Mouse (Mus musculus): ENCODE data around the gene Cad. TPM values are rescaled to one million over a fixed set of nuclear protein-coding genes. Genes with fewer than 3 reads are reported as not detected.
"Not testable (repeated sequence)": the region's sequence is repeated elsewhere in the genome, so short reads cannot be mapped to it uniquely, and the experiment has no call there.

The Cad gene
- polyA plus RNA-seq, 1 experiment = 27.6 TPM

- DNase-seq = no peak
- WGBS = 88% methylated on average over 7 of the region's 7 CpGs
- Histone ChIP-seq H3K4me3 (replicated peaks; ENCODE audit: extremely low read depth, low read depth, low read length) (no peak overlapping the region), H3K4me1 (ENCODE audit: control insufficient read depth, insufficient read depth, low read length) (no peaks in the 10 kb centered on the region)
- TF ChIP-seq POLR2A (IDR thresholded peaks at IDR 0.05; ENCODE audit: borderline replicate concordance, extremely low read depth, low read depth, low read length) (no peak), CTCF (IDR thresholded peaks at IDR 0.05; ENCODE audit: insufficient read depth, low read length) (no peak)
Measured at GRCm38 (mm10) chr5:31038171-31038845, 16.3 kb upstream of the Cad start.

GRCm38 (mm10) chr5:31046416-31046815 lies 8.2 kb upstream of the Cad start:
- no peak overlapping the region for H3K4me3 ChIP-seq (replicated peaks; ENCODE audit: extremely low read depth, low read depth, low read length)
- no peak for TF ChIP-seq POLR2A (IDR thresholded peaks at IDR 0.05; ENCODE audit: borderline replicate concordance, extremely low read depth, low read depth, low read length)
- TF ChIP-seq CTCF (IDR thresholded peaks at IDR 0.05; ENCODE audit: insufficient read depth, low read length) = no peak
- no peaks in the 10 kb centered on the region for H3K4me1 ChIP-seq (ENCODE audit: control insufficient read depth, insufficient read depth, low read length)
- DNase-seq = no peak
- 95% methylated on average over 6 of the region's 6 CpGs for WGBS

- Histone ChIP-seq H3K4me1 (ENCODE audit: control insufficient read depth, insufficient read depth, low read length) (no peaks in the 10 kb centered on the region), H3K4me3 (replicated peaks; ENCODE audit: extremely low read depth, low read depth, low read length) (no peak overlapping the region)
- 59% methylated on average over 5 of the region's 5 CpGs for WGBS
- no peak for TF ChIP-seq CTCF (IDR thresholded peaks at IDR 0.05; ENCODE audit: insufficient read depth, low read length)
- TF ChIP-seq POLR2A (IDR thresholded peaks at IDR 0.05; ENCODE audit: borderline replicate concordance, extremely low read depth, low read depth, low read length) = no peak
- no peak for DNase-seq
Measured at GRCm38 (mm10) chr5:31047074-31047473, 7.5 kb upstream of the Cad start.

GRCm38 (mm10) chr5:31047848-31048762 lies 6.5 kb upstream of the Cad start, which contains the start of gene Atraid:
TSS of gene Atraid (plus strand) at chr5:31048312.
- Histone ChIP-seq H3K4me1 (ENCODE audit: control insufficient read depth, insufficient read depth, low read length) (no peaks in the 10 kb centered on the region), H3K4me3 (replicated peaks; ENCODE audit: extremely low read depth, low read depth, low read length) (peak within 1 kb of the TSS; percentile 92)
- no peak for TF ChIP-seq CTCF (IDR thresholded peaks at IDR 0.05; ENCODE audit: insufficient read depth, low read length)
- TF ChIP-seq POLR2A (IDR thresholded peaks at IDR 0.05; ENCODE audit: borderline replicate concordance, extremely low read depth, low read depth, low read length) = peak; percentile 99
- under 1% methylated on average over 73 of the region's 73 CpGs for WGBS
- peak; percentile 100 for DNase-seq

GRCm38 (mm10) chr5:31048763-31049641 lies 5.6 kb upstream of the Cad start, which contains the start of gene Slc5a6:
TSS of gene Slc5a6 (minus strand) at chr5:31048924.
- TF ChIP-seq CTCF (IDR thresholded peaks at IDR 0.05; ENCODE audit: insufficient read depth, low read length) (peak; percentile 61), POLR2A (IDR thresholded peaks at IDR 0.05; ENCODE audit: borderline replicate concordance, extremely low read depth, low read depth, low read length) (no peak)
- Histone ChIP-seq H3K4me1 (ENCODE audit: control insufficient read depth, insufficient read depth, low read length) (peaks cover 3% of the 10 kb centered on the region), H3K4me3 (replicated peaks; ENCODE audit: extremely low read depth, low read depth, low read length) (peak within 1 kb of the TSS; percentile 92)
- peak; percentile 28 for DNase-seq
- WGBS = under 1% methylated on average over 23 of the region's 23 CpGs

- TF ChIP-seq CTCF (IDR thresholded peaks at IDR 0.05; ENCODE audit: insufficient read depth, low read length) = no peak
- TF ChIP-seq POLR2A (IDR thresholded peaks at IDR 0.05; ENCODE audit: borderline replicate concordance, extremely low read depth, low read depth, low read length) = no peak
- no peak for DNase-seq
- Histone ChIP-seq H3K4me1 (ENCODE audit: control insufficient read depth, insufficient read depth, low read length) (peaks cover 10% of the 10 kb centered on the region), H3K4me3 (replicated peaks; ENCODE audit: extremely low read depth, low read depth, low read length) (no peak overlapping the region)
Measured at GRCm38 (mm10) chr5:31050427-31050826, 4.2 kb upstream of the Cad start.

- 85% methylated on average over 4 of the region's 4 CpGs for WGBS
- H3K4me1 ChIP-seq (ENCODE audit: control insufficient read depth, insufficient read depth, low read length) = peaks cover 13% of the 10 kb centered on the region
- not testable (repeated sequence) for H3K4me3 ChIP-seq (replicated peaks; ENCODE audit: extremely low read depth, low read depth, low read length); DNase-seq
Measured at GRCm38 (mm10) chr5:31053728-31054127, 852 bp upstream of the Cad start.

- peaks cover 13% of the 10 kb centered on the region for H3K4me1 ChIP-seq (ENCODE audit: control insufficient read depth, insufficient read depth, low read length)
- DNase-seq = no peak
- 23% methylated on average over 19 of the region's 19 CpGs for WGBS
- no peak for TF ChIP-seq POLR2A (IDR thresholded peaks at IDR 0.05; ENCODE audit: borderline replicate concordance, extremely low read depth, low read depth, low read length)
- TF ChIP-seq CTCF (IDR thresholded peaks at IDR 0.05; ENCODE audit: insufficient read depth, low read length) = no peak
- H3K4me3 ChIP-seq (replicated peaks; ENCODE audit: extremely low read depth, low read depth, low read length) = peak overlapping the region; percentile 66
Measured at GRCm38 (mm10) chr5:31055216-31056140, 898 bp downstream of the Cad start.

Measured in lung, adult 2 months (tissue).